Mouse (Mus musculus) olfactory bulb, adult 2 months (tissue): Measurements from ENCODE around the gene Aktip.

Experiments
- CTCF ChIP-seq: fragments of 200-500 bp; IDR thresholded peaks from 2 replicates; pipeline ENCODE4 v1.5.1; 2012; ENCODE audit warnings: low read depth, mild to moderate bottlenecking, low read length, moderate library complexity; ENCODE audit not compliant: insufficient read depth
- POLR2A ChIP-seq: fragments of 200-500 bp; IDR thresholded peaks from 2 replicates; pipeline ENCODE4 v1.6.1; 2012; ENCODE audit warnings: mild to moderate bottlenecking, low read depth, low read length, moderate library complexity; ENCODE audit not compliant: insufficient read depth

GRCm38 (mm10) chr8:91241371-91241770, 41.6 kb upstream of the Aktip start:
- no peak for TF ChIP-seq CTCF
- no peak for TF ChIP-seq POLR2A
